Mouse (Mus musculus) adipocyte (in vitro differentiated cells): ENCODE measurements at regions not wholly inside any gene's neighbourhood (a gene's known extent, or its start where the extent isn't known, plus 50 kb on each side); places are given as distances from the start of the nearest gene placed in this dataset.
A peak's percentile ranks its signal among the peaks of the same experiment; 100 is the strongest.

Experiments used
- DNase-seq: peaks from one replicate; pipeline ENCODE4 v3.0.0-alpha.2; 2016; ENCODE audit warnings: low spot score

DNA sequence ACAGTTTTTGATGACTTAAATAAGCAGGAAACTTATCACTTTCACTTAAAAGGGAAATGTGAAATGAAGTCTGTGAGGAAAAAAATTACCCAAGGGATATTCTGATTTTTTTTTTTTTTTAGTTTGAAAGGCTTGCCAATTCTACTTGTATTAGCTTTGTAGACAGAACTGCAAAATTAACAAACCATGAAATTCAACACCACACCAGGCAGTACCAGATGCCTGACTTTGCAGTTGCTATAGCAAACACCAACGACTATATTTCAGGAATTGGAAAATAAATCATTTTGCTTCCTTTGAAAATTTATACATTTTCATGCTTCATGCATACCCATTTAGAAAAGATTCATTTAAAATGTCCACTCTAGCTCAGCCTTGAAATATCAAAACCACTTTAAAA, 1206.6 kb downstream of the Grik2 start:
- DNase-seq, result no peak

DNA sequence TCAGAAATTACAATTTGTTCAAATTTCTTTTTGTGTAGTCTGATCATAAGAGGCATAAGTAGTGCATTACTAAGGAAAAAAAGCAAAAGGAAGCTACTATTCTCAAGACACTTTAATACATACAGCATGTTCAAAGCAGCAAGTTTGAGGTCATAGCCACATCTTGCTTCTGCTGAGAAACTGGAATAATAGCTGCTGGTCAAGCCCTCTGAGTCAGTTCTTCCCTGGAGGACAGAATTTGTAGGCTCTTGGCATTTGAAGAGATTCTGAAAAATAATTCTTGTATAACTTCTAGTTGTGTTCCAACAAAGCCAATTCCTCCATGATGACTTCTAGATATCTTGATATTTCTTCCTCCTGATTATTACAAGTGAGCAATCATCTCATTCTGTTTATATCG, 1207.5 kb downstream of the Grik2 start:
- no peak for DNase-seq

DNA sequence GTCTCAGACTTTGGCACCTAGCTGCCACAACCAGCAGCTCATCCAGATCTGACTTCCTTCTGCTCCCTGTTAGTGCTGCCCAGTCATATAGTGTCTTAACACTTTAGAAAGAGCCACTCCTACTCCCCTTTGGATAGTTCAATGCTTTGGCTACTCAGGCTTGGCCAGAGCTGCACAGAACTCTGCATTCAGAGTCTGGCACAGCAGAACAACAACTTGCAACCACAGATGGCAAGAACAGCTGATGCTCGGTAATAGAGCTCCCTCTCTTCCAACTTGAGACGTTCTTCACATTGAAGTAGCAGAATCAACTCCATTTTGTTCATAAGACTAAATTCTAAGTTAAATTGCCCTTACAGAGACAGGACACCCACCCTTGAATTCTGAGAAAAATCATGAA, 1216.0 kb downstream of the Grik2 start:
- no peak for DNase-seq

DNA sequence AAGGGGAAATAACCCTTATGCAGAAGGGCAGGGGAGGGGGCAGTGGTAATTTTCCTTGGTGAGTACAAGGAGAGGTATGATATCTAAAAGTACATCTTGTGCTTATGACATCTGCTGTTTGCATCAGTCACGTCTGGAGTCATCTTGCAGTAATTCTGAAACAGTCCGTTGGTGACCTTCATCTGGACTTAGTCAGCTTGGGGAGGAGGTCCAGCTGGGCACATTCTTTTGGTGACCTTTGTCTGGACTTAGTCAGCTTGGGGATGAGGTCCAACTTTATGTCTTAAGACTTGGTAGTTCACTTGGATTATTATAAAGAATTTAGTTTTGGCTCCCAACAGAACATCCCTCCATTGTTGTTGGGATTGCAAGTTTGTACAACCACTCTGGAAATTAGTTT, 1238.8 kb downstream of the Grik2 start:
- peak; percentile 48 for DNase-seq

DNA sequence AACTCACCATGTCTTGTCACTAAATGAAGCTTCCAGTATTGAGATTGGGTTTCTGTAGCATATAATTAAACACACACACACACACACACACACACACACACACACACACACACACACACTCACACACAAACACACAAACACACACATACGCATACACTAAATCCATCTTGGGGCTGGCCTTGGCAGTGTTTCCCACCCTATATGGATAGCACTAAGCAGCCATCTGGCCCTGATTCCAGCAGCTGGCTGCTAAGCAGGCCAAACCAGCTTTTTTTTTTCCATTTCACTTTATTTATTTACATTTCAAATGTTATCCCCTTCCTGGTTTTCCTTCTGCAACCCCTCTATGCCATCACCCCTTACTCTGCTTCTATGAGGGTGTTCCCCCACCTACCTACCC, 1266.3 kb downstream of the Grik2 start:
- DNase-seq, result no peak

DNA sequence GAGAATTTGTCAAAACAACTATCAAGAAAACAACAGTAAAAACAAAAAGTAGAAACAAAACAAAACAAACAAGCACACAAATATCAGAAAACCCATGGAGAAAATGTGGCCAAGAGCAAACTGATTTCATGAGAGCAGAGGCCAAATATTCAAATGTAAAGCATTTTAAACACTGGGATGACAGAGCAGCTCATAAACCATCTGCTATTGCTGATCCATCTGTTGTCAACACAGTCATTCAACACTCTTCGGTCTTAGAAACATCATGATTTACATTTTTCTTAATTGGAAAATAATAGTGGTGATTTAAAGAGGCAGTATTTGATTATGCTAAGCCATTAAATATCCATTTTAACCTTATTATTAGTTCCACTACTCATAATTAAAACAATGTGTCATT, 1315.6 kb downstream of the Grik2 start:
- no peak for DNase-seq

DNA sequence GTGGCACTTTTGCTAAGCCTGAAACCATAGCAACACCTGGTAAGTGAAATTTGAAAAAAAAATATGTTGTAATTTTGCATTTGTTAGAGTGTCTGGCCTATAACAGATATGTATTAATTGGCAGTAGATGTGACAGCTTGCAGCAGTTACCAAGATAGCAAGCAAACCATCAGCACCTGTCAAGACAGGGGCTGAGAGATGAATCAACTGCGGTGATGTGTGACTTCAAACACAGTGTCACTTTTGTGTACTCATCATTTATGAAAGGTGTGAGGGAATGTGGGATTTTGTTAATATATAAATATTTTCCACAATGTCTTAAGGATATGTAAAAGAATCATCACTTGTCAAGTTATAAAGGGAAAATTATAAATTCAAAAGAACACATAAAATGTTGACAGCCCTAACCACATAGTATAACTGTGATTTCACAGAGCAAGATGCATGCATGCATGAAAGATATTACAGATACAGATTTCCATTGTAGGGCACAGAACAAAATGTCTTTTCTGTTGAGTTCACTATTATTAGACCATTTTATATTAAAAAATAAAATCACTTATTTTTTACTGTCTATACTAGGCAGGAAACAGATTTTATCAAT, 1344.7 kb downstream of the Grik2 start:
- DNase-seq, result no peak

DNA sequence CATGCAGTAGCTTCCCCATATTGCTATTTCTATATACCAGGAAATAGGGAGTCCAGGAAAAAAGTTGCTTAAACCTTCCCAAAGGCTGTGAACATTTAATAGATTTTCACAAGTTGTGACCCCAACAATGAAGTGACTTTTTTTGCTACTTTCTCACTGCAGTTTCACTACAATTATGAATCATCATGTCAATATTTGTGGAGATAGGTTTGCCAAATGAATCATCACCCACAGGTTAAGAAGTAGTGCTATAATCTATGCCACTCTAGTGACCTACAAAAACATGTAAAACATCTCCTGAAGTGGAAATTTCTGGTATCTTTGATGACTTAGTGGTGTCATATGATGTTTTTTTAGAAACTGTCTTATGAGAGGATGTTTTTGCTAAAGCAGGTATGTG, 1355.3 kb downstream of the Grik2 start:
- DNase-seq, result no peak

DNA sequence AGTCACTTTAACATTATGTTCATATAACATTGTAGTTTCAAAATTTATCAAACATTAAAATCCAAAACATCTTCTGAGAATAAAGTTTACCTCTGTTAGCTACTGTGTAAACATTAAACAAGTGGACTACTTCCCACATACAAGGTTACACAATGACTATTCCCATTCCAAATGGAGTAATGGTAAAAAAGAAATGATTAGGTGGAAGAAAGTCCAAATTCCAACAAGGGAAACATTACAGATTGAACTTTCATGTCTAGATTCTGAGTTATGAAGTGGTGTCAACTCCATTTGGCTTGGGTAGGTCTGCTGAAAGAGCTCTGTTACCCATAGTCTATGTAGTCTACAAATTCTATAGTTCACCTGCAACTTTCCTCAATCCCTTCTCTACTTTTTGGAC, 1363.1 kb downstream of the Grik2 start:
- DNase-seq, result no peak

DNA sequence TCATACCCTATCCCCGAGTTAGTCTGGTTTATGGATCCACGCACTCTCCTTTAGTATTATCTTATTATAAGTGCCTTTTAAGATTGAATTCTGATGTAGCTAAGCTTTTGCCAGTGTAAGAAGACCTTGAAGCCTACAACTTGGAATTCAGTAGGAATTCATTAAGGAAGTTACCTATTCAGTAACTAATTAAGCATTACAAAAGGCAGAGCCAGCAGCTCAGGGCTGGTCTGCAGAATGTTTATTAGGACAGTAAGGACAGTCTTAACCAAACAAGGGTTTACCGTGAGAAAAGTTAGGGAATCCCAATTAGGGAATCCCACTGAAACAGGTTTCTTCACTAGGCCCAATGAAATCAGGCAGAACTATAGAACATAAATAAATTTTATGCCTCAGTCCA, 1383.5 kb downstream of the Grik2 start:
- DNase-seq, result no peak
